Mouse (Mus musculus): Measurements from ENCODE around the gene Cfap97.

DNA sequence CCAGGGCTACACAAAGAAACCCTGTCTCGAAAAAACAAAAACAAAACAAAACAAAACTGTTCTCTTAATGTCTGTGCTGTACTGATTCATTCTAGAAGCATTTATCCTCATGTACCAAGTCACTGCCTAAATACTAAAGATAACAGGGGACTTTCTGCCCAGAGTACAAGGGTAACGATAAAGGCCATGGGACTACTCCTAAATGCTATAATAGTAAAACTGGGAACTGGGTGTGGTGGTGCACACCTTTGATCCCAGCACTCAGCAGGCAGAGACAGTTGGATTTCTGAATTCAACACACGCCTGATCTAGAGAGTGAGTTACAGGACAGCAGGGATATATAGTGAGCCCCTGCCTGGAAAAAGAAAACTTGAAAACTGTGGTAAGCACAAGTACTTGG, 9.9 kb upstream of the Cfap97 start:
- TF ChIP-seq POLR2A (IDR thresholded peaks at IDR 0.05; ENCODE audit: insufficient read depth, low read length) (no peak), CTCF (IDR thresholded peaks at IDR 0.05; ENCODE audit: low read depth, low read length) (no peak), EP300 (IDR thresholded peaks at IDR 0.05; ENCODE audit: insufficient read depth, low read depth, low read length) (no peak)

Data from ES-Bruce4 (cell line).